Mouse (Mus musculus) cortical plate, adult 2 months (tissue): ENCODE measurements around the gene Gm17657.

Experiments
- CTCF ChIP-seq: fragments of 200-500 bp; IDR thresholded peaks from 2 replicates; pipeline ENCODE4 v1.5.1; 2011; ENCODE audit warnings: mild to moderate bottlenecking, control low read depth, low read length; ENCODE audit not compliant: insufficient read depth; ENCODE audit errors: extremely low read depth
- POLR2A ChIP-seq: fragments of 200-500 bp; IDR thresholded peaks from 2 replicates; pipeline ENCODE4 v1.6.1; 2011; ENCODE audit warnings: mild to moderate bottlenecking, low read length, control low read depth; ENCODE audit not compliant: insufficient read depth; ENCODE audit errors: extremely low read depth

DNA sequence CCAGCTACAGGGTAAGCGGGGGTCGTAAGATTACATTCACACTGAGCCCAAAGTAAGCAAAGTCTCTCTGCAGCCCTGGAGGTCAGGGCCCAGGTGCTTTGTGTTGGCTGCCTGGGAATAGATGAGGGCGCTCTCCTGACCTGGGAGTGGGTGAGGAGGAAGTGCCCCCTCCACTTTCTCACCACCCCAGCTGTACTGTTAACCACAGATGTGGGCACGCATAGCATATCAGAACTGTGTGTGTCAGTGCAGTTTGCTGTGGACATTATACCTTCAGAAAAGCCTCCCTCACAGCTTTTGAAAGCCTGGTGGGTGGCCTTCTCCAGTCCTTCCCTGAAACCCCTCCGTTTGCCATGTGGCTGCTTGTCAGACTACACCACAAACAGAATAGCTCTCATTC is 34.9 kb upstream of the Gm17657 start:
- TF ChIP-seq CTCF (no peak), POLR2A (no peak)
